Mouse (Mus musculus) cerebellum, adult 2 months (tissue): ENCODE data around the gene E2f6.

Experiments used
- CTCF ChIP-seq: fragments of 200-500 bp; IDR thresholded peaks from 2 replicates; pipeline ENCODE4 v1.5.1; 2011; ENCODE audit warnings: low read depth, mild to moderate bottlenecking, control low read depth, low read length, moderate library complexity, borderline replicate concordance; ENCODE audit not compliant: insufficient read depth
- POLR2A ChIP-seq: fragments of 200-500 bp; IDR thresholded peaks from 2 replicates; pipeline ENCODE4 v1.6.1; 2011; ENCODE audit warnings: low read length, control low read depth, borderline replicate concordance; ENCODE audit not compliant: insufficient read depth

GRCm38 (mm10) chr12:16848501-16848900, 37.7 kb downstream of the E2f6 start:
- TF ChIP-seq POLR2A: no peak
- TF ChIP-seq CTCF: no peak
